Comparison of ENCODE assay signal across 7 mouse cellular contexts in the genomic region with DNA sequence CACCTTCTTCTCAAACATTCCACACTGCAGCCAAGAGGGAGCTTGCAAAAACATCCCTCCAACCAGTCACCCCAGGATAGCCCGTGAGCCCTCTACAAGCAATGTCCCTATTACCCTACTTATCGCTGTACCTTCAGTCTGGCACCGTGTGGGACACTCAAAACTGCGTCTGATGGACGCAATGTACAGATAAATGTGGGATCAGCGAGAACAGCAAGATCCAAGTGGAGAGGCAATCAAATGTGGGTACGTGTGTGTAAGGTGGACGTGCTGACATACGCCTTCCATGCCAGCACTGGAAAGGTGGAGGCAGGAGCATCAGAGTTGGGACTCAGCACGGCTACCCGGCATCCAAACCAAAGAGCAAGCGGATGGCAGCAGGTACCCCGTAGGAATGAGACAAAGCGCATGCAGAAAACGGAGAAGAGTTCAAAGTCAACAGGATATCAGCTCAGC. TPM values are rescaled to one million over a fixed set of nuclear protein-coding genes. Genes with fewer than 3 reads are reported as not detected.
A peak's percentile ranks its signal among the peaks of the same experiment; 100 is the strongest.
DNase-seq lines count a peak whose midpoint lies in the region; ATAC-seq and TF ChIP-seq lines count a peak whose summit lies in the region.

No protein-coding gene starts in this region.

- ATAC-seq in megakaryocyte, adult 5-6 weeks (ENCODE audit: poor library complexity, severe bottlenecking) = no peak
- ATAC-seq in limb, embryonic 14.5 days (ENCODE audit: low FRiP score, low read depth) = peak; percentile 5; the same call in 1 of the 2 replicates
- ATAC-seq in stomach, embryonic 14.5 days (ENCODE audit: insufficient number of reproducible peaks, insufficient read depth, low FRiP score, low read depth) = no peak; the same call in 1 of the 2 replicates

- 1% methylated on average over 15 of the region's 15 CpGs for WGBS in limb, embryonic 14.5 days
- WGBS in stomach, embryonic 14.5 days = 2% methylated on average over 15 of the region's 15 CpGs

- TF ChIP-seq CTCF in embryonic fibroblast, embryonic 13.5 days (IDR thresholded peaks at IDR 0.05; ENCODE audit: borderline replicate concordance, insufficient read depth, low read length) = no peak

- peaks cover 4% of the 10 kb centered on the region for H3K36me3 ChIP-seq in megakaryocyte, embryonic 14.5 days (replicated peaks; ENCODE audit: low read length)
- no peaks in the 10 kb centered on the region; the same call in 1 of the 2 replicates for H3K36me3 ChIP-seq in limb, embryonic 14.5 days (ENCODE audit: control insufficient read depth, insufficient read depth, low read length)
- no peaks in the 10 kb centered on the region for H3K36me3 ChIP-seq in stomach, embryonic 14.5 days (ENCODE audit: control insufficient read depth, insufficient read depth, low read length)

- peak overlapping the region; percentile 89 for H3K27ac ChIP-seq in embryonic fibroblast, embryonic 13.5 days (ENCODE audit: insufficient read depth, low read length)
- peak overlapping the region; percentile 90 for H3K27ac ChIP-seq in limb, embryonic 14.5 days (replicated peaks; ENCODE audit: low read depth, low read length)
- peak overlapping the region; percentile 91 for H3K27ac ChIP-seq in stomach, embryonic 14.5 days (ENCODE audit: low read length)

- peak overlapping the region; percentile 85 for H3K4me2 ChIP-seq in limb, embryonic 14.5 days (replicated peaks; ENCODE audit: low read depth, low read length, severe bottlenecking)
- H3K4me2 ChIP-seq in stomach, embryonic 14.5 days (replicated peaks; ENCODE audit: low read depth, low read length) = peak overlapping the region; percentile 72

- H3K4me1 ChIP-seq in megakaryocyte, embryonic 14.5 days = peaks cover 53% of the 10 kb centered on the region
- H3K4me1 ChIP-seq in embryonic fibroblast, embryonic 13.5 days (ENCODE audit: control insufficient read depth, insufficient read depth, low read length) = no peaks in the 10 kb centered on the region; the same call in 1 of the 2 replicates
- peaks cover 9% of the 10 kb centered on the region; the same call in 1 of the 2 replicates for H3K4me1 ChIP-seq in limb, embryonic 14.5 days (ENCODE audit: control insufficient read depth, insufficient read depth, low read length)
- H3K4me1 ChIP-seq in stomach, embryonic 14.5 days (ENCODE audit: control insufficient read depth, insufficient read depth, low read length) = peaks cover 4% of the 10 kb centered on the region; the same call in 1 of the 2 replicates

- TF ChIP-seq POLR2A in embryonic fibroblast, embryonic 13.5 days (IDR thresholded peaks at IDR 0.05; ENCODE audit: low read depth, low read length) = no peak
- TF ChIP-seq POLR2A in limb, embryonic 14.5 days (IDR thresholded peaks at IDR 0.05; ENCODE audit: borderline replicate concordance, extremely low read depth, insufficient read depth, insufficient read length) = no peak

- DNase-seq in limb, embryonic 14.5 days (ENCODE audit: low spot score) = no peak
- no peak for DNase-seq in spleen, adult 18-20 months
- DNase-seq in right cerebral cortex, postnatal 25 days = no peak

- H3K9me3 ChIP-seq in megakaryocyte, embryonic 14.5 days = no peaks in the 10 kb centered on the region
- H3K9me3 ChIP-seq in limb, embryonic 14.5 days (ENCODE audit: control insufficient read depth, low read length) = no peaks in the 10 kb centered on the region
- H3K9me3 ChIP-seq in stomach, embryonic 14.5 days (ENCODE audit: control insufficient read depth, low read depth, low read length) = no peaks in the 10 kb centered on the region

- H3K27me3 ChIP-seq in megakaryocyte, embryonic 14.5 days (replicated peaks) = no peaks in the 10 kb centered on the region
- no peaks in the 10 kb centered on the region for H3K27me3 ChIP-seq in limb, embryonic 14.5 days (ENCODE audit: control insufficient read depth, insufficient read depth, low read length)
- H3K27me3 ChIP-seq in stomach, embryonic 14.5 days (ENCODE audit: control insufficient read depth, insufficient read depth, low read length) = no peaks in the 10 kb centered on the region

- H3K9ac ChIP-seq in limb, embryonic 14.5 days (ENCODE audit: low read depth, low read length, severe bottlenecking) = peak overlapping the region; percentile 73
- peak overlapping the region; percentile 60 for H3K9ac ChIP-seq in stomach, embryonic 14.5 days (replicated peaks; ENCODE audit: low read depth, low read length)

- H3K4me3 ChIP-seq in megakaryocyte, embryonic 14.5 days (replicated peaks) = peak overlapping the region; percentile 94
- peak overlapping the region; percentile 77 for H3K4me3 ChIP-seq in embryonic fibroblast, embryonic 13.5 days (ENCODE audit: insufficient read depth, low read length)
- peak overlapping the region; percentile 68 for H3K4me3 ChIP-seq in limb, embryonic 14.5 days (replicated peaks; ENCODE audit: low read length)
- H3K4me3 ChIP-seq in stomach, embryonic 14.5 days (ENCODE audit: low read depth, low read length) = peak overlapping the region; percentile 68

RNA-seq across cellular contexts. Expression of a gene that starts 10.4 kb away (rescaled TPM):
- 119 and 280 TPM in 2 replicates for polyA plus RNA-seq in megakaryocyte, embryonic 14.5 days (2012; ENCODE audit: insufficient read depth, low replicate concordance)
- 63.1 and 64.4 TPM in 2 replicates for total RNA-seq in megakaryocyte, adult 5-6 weeks (2015)
- total RNA-seq in megakaryocyte, adult 5-6 weeks (2017) = 84.0 and 121 TPM in 2 replicates
- 175 and 188 TPM in 2 replicates for polyA plus RNA-seq in embryonic fibroblast, embryonic 13.5 days (2011; ENCODE audit: insufficient read length, low read depth, missing spikeins)
- 182 and 183 TPM in 2 replicates for polyA plus RNA-seq in limb, embryonic 14.5 days (2012; rRNA removed)
- polyA plus RNA-seq in limb, embryonic 14.5 days (2014; fragmentation: Nextera tagmentation; extraction: Ambion mirVana) = 69.2 and 71.9 TPM in 2 replicates
- 67.7 and 70.6 TPM in 2 replicates for polyA plus RNA-seq in stomach, embryonic 14.5 days (2014; fragmentation: Nextera tagmentation; extraction: Ambion mirVana)
